Mouse (Mus musculus) frontal cortex, postnatal 25 days (tissue): ENCODE measurements around the gene Adss.
"Not testable (repeated sequence)": the region's sequence is repeated elsewhere in the genome, so short reads cannot be mapped to it uniquely, and the experiment has no call there.

Experiments
- DNase-seq, 2 experiments: peaks; one replicate each; pipeline ENCODE4 v3.0.0; 2022; ENCODE audit warnings: low spot score in 2 of 2

The Adss gene

GRCm38 (mm10) chr1:177796193-177796939, at the start of gene Adss:
Gene Adss (minus strand): TSS chr1:177796511.
- peak; percentile 91 to 96 for DNase-seq

- not testable (repeated sequence) for DNase-seq
Observed at GRCm38 (mm10) chr1:177845812-177846211, 49.5 kb upstream of the Adss start.

- not testable (repeated sequence) for DNase-seq
Observed at GRCm38 (mm10) chr1:177827776-177828175, 31.5 kb upstream of the Adss start.

- not testable (repeated sequence) for DNase-seq
Observed at GRCm38 (mm10) chr1:177806772-177807171, 10.5 kb upstream of the Adss start.

- DNase-seq, result no peak
Observed at GRCm38 (mm10) chr1:177803511-177803910, 7.2 kb upstream of the Adss start.

GRCm38 (mm10) chr1:177797151-177797755, 942 bp upstream of the Adss start:
- DNase-seq, result no peak

- DNase-seq, result no peak
Observed at GRCm38 (mm10) chr1:177795421-177796192, 704 bp downstream of the Adss start.

GRCm38 (mm10) chr1:177794866-177795265, 1.4 kb downstream of the Adss start:
- no peak for DNase-seq

- DNase-seq, result no peak
Observed at GRCm38 (mm10) chr1:177792835-177793234, 3.5 kb downstream of the Adss start.

GRCm38 (mm10) chr1:177777397-177777796, 18.9 kb downstream of the Adss start:
- DNase-seq, result no peak

- DNase-seq, result no peak
Observed at GRCm38 (mm10) chr1:177768931-177769330, 27.4 kb downstream of the Adss start.

- no peak for DNase-seq
Observed at GRCm38 (mm10) chr1:177757249-177757648, 39.1 kb downstream of the Adss start.

- DNase-seq, result no peak
Observed at GRCm38 (mm10) chr1:177753496-177753895, 42.8 kb downstream of the Adss start.

GRCm38 (mm10) chr1:177747869-177748540, 48.3 kb downstream of the Adss start:
- no peak for DNase-seq

GRCm38 (mm10) chr1:177744521-177745325, 51.6 kb downstream of the Adss start:
- DNase-seq, result no peak

- DNase-seq, result no peak
Observed at GRCm38 (mm10) chr1:177742119-177742518, 54.2 kb downstream of the Adss start.

GRCm38 (mm10) chr1:177740707-177741106, 55.6 kb downstream of the Adss start:
- DNase-seq, result no peak

- no peak for DNase-seq
Observed at GRCm38 (mm10) chr1:177737505-177738105, 58.7 kb downstream of the Adss start.

- DNase-seq, result no peak
Observed at GRCm38 (mm10) chr1:177731973-177732372, 64.3 kb downstream of the Adss start.
